Mouse (Mus musculus) layer of hippocampus, adult 8-10 months (tissue): ENCODE results near the gene Jakmip3. TPM values are rescaled to one million over a fixed set of nuclear protein-coding genes. Genes with fewer than 3 reads are reported as not detected.

Source experiments
- DNase-seq, 2 experiments: peaks; one replicate each; pipeline ENCODE4 v3.0.0; 2022; ENCODE audit warnings: low spot score in 2 of 2
- total RNA-seq, 4 experiments: library from RNA; stranded (reverse); gene quantifications; 2 replicates each; pipeline ENCODE4 v1.2.4; 2022

The Jakmip3 gene
- total RNA-seq, 4 experiments from 2014 or later: 51.6 to 59.5 (median 52.6) TPM

DNA sequence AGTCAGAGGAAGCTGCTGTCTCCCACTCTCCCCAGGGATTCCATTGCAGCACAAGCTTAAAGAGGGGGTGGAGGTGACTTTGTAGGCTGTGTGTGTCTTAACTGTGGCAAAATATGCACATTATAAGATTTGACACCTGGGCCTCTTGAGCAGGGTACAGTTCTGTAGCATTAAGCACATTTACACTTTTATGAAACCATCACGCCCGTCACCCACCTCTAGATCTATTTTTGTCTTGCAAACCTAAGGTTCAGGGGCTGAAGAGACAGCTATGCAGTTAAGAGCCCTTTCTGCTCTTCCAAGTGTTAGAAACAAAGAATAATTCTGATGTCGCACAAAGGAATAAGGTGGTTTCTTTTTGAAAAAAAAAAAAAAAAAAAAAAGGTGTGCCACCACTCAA lies 5.1 kb downstream of the Jakmip3 start:
- DNase-seq: no peak

DNA sequence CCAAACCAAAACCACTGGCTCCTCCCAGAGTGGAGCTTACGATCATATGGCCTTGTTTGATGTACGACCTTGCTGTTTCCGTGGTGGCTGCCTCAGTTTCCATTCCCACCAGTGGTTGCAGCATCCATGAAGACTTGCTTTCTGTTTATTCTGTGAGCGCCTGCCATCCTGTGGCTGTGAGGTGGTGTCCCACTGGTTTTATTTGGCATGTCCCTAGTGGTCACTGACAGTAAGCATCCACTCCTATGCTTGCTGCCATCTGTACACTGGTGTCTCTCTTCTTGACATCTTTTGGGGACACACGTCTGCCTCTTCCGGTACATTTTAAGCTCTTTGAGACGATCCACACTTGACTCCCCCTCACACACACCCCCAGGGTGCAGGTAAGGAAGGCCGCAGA lies 7.2 kb downstream of the Jakmip3 start:
- no peak for DNase-seq

DNA sequence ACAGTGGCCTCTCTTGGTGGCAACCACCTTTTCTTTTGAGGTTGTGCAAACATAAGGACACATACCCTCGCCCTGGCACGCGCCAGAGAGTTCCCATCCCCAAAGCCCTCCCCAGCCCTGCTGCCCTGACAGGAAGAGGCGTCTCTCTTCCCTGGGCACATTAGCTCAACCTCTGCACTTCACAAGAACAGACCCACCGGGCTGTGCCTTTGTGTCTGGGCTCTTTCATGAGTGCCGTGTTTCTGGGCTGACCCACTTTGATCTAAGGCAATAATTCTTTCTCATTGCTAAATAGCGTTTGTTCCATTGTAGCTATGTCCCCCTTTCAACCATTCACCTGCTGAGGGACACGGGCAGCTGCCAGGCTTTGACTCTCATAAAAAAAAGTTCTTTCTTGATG lies 7.8 kb downstream of the Jakmip3 start:
- no peak for DNase-seq

DNA sequence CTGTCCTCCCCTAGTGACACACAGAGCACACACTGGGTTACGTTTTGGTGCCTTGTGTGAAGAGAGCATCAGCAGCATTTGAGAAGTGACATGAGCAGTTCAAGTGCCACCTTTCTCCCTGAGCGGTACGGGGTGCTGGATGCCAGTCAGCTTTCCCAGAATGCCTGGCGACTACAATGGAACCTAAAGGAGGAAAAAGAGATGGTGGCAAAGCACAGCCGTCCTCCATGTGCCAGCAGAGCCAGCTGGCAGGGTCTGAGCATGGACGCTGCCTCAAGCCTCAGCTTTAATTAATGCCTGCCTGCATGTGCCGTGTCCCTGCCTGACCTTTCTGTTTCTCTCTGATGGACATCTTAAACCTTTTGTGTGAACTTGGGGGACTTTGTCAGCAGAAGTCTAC lies 15.3 kb downstream of the Jakmip3 start:
- DNase-seq: no peak

DNA sequence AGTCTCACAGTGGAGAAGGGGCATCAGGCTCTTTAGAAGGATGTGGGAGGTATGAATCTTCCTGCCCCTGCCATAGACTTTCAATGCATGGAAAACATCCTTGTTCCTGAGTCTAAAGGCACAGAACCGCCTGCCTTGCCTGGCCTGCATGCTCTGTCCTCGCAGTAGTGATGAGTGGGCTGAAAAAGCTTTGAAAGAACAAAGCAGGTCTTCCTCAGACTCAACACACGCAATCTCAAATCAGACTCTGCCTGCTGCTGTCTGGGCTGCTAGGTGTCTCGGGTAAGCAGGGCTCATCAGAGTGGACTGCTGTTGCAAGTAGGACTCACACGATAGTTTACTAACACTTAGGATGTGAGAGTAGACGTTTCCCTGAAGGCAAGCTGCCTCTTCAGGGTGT lies 16.6 kb downstream of the Jakmip3 start:
- DNase-seq: no peak

DNA sequence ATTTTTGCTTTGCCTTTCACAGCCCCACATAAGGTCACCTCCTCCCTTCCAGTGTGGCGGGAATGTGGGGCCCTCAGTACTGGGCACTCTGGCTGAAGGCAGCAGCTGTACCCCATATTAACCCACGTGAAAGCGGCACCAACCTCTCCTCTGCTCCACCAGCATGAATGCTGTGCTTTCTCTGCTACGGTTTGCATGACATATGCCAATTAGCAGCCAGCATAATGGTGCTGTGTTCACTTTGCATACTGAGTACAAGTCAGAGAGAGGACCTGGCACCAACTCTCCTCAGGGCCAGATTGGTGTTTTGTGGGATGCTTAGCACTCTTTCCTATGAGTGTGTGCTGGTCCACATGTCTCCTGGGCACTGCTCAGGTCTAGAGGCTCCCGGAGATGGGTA lies 19.2 kb downstream of the Jakmip3 start:
- peak; percentile 50 to 64 for DNase-seq

DNA sequence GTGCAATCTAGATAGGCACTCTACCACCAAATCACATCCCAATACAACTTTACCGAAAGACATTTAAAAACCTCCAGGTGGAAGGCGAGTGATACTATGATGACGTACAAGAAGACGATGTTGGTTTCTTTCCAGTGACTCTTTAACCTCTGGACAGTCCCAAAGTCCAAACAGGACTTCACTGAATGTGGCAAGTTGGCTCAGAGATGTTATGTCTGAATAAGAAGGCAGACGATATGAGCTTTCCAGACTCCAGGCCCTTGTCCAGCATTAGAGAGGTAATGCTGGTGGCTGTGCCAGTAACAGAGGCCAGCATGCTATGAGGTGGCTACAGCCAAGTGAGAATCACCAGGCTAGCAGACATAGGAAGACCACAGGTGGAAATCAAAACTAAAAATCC lies 23.2 kb downstream of the Jakmip3 start:
- no peak for DNase-seq

DNA sequence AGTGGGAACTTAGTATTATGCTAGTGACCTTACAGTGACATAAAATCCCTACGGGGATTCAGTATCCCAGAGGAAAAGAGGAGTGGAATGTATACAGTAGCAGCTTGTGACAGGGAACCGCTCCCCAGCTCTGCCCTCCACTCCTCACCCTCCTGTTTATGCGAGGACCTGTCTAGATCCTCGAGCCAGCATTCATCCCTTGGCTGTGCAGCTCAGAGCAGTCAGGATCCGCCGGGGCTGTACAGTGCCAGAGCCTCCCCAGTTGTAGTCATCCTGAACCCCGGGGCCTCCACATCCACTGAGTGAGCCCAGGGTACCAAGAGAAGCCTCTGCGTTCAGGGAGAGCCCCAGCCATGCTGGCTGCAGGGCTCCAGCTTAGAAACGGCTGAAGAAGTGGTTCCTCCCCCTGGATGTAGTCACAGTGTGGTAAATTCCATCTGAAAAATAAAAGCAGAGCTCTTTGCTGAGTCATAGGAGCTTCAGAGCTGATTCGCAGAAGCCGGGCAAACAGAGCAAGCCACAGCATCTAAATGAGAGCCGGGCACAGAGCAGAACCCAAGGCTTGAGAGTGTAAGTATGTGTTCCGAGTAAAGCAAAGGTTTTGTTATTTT lies 27.6 kb downstream of the Jakmip3 start:
- peak; percentile 54 to 65 for DNase-seq

DNA sequence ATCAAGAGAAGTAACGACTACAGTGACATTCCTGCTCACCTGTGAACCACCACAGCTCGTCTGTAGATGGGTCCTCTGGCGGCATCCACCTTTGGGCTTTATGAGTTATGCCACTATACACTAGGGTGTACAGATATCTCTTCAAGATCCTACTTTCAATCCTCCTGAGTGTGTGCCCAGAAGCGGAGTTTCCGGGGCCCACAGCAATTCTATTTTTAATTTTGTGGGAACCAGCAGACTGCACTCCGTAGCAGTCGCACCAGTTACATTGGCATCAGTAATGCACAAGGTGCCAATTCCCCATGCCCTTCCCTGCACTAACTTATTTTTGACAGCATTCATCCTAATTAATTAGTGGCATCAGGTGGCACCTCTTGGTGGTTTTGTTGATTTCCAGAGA lies 37.0 kb downstream of the Jakmip3 start:
- DNase-seq: no peak

DNA sequence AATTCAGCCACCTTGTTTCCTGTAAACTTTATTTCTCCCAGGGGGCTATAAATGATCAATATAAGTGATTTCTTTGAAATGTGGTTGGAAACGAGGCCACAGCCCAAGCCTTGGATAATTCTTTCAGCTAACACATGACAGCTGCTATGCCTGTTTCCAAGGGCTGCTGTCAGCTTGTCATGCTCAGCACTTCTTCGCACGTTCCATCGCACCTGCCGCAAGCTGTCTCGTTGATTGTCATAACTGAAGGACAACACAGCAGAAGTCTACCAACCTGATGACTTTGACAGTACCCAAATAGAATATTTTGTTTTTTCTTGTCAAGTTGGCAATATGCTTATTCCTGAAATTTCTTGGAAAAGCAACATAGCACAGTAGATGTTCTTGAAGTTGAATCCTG lies 44.0 kb downstream of the Jakmip3 start:
- DNase-seq: no peak

DNA sequence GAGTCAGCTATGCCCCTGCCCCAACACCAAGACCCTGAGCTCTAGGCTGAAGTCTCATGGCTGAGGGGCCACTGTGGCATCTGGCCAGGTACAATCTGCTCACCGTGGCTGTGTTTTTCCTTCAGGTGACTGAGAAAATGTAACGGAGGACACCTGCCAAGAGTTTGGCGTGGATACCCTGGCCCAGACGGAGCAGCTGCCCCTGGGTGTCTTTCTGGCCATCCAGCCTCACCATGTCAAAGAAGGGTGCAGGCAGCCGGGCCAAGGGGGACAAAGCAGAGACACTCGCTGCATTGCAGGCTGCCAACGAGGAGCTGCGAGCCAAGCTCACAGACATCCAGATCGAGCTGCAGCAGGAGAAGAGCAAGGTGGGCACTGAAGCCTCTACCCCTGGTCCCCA lies 48.6 kb downstream of the Jakmip3 start:
- no peak for DNase-seq

DNA sequence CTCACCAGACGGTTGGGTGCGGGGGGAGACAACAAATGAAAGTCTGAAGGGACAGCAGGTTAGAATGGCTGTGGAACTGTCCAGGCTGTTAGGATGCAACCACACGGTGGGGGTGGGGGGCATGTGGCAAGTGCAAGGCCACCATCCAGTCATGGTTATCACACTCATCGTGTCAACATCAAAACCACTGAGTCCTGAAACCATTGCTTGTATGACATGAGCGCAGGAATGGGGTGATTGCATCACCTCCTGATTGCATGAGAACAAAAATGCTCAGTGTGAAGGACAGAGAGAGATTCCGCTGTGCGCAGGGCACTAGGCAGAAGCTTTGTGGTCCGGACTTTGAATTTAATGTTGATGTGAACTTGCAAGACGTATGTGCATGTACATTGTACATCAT lies 62.2 kb downstream of the Jakmip3 start:
- DNase-seq: no peak

DNA sequence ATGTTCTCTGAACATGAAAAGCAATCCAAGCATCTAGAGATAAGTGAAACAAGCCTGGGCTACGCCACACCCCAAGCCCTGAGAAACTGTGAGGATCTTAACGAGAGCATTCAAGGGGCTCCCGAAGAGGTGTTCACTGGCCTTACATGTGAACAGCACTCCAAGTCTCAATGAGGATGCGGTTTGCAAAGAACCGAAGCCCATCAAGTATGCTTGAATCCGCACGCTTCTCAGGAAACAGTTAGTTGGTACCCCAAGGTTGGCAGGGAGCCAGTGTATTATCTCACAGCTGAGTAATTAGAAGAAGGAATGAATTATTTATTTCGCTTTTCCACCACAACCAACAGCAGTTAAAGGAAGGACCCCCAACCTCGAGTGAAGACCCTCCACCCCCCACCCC lies 62.7 kb downstream of the Jakmip3 start:
- no peak for DNase-seq

DNA sequence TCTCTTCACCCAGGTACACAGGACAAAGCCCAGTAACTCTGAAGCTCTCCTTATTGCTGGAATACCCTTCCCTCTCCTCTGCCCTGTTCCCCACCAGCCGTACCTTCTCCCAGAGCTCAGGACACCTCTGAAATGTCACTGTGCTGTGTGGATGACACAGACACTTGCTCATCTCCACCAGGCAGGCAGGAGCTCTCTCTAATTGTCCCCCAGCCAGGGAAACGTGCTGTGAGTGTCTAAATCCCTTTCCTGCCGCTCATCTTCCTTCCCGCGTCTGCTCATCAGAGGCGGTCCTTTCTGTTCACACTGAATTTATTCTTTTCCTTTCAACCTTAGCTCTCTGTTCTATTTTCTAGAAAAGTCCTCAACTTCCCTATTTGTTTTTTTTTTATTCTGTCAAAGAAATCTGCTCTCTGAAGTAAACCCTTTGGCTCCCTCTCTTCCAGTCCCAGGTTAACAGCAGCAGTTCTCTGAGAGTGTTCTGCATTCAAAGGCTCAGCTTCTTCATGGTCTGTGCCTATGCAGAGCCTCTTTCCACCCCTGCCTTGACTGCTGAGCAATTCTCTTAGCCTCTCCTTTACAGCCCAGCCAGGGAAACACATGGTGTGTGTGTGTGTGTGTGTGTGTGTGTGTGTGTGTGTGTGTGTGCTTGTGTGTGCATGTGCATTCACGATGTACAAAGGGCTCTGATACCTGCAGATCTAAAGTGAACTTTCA lies 69.4 kb downstream of the Jakmip3 start:
- no peak for DNase-seq

DNA sequence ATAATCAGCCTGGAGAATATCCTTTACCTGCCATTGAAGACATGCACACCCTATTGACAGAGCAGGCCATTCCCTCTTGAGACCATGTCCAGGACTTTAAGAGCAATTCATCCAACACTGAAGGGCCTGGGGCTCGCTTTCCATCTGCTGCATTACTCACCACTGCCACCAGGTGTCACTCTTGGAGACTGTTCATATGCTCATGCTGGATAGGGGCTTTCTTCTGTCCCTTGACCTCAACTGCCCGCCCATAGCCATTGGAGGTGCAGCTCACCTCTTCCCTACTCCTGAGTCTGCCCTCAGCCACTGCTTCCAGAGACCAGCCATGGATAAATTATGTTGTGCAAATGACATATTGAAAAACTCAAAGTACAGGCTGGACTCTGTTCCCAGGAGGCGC lies 70.5 kb downstream of the Jakmip3 start:
- DNase-seq: peak in 1 of 2 experiments; percentile 65

DNA sequence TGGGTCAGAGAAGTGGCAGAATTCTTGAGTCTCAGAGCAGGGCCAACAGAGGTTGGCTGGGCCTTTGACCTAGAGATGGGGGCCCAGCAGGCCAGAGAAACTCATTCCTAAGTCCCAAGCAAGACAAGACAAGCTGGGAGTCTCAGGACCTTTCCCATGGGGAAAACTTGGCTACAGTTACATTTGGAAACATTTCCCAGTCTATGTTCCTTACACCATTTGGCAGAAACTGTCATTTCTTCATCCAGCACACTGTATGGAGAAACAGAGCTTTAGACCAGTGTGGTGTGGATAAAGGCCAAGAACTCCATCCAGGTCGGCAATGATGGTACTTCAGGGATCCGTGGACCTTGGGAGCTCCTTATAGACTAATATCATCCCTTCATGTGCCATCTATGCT lies 71.1 kb downstream of the Jakmip3 start:
- DNase-seq: no peak

DNA sequence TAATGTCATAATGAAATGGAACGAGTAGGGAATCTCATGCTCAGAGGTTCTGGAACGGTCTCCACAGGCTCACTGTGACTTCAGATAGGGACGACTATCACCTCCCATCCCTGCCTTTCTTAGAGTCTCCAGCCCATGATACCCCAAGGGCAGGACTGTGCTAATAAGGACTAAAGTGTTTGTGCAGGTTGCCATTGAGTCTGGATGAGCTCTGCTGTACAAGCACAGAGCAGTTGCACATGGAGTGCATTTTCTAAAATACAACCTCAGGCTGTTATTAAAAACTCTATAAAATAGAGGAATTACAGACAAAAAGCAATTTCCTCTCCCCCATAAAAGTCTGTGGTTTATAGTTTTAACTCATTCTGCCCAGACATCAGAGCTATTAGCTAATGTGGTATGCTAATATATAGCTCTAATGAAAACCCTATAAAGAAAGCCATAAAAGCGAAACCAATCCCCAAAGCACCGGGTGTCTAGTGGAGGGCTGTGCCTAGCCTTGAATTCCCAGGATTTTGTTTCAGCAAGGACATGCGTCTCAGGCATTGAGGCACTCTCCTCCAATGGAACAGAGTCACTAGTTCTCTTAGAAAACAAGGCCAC lies 72.3 kb downstream of the Jakmip3 start:
- DNase-seq: no peak

DNA sequence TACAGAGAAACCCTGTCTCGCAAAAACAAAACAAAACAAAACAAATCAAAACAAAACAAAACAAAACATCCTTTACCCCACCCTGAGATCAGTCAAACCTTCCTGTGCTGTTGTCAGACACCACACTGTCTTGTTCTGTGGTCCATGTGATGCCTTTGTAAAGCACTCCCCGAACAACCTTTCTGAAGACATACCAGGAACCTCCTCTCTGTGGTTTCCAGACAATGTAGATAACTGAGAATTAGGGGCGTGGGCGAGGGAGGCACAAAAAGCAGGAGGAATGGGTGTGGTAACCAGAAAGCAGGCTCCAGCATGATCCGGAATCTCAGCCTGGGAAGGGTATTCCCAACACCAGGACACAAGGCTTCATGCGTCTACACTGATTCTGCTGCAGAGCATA lies 74.6 kb downstream of the Jakmip3 start:
- no peak for DNase-seq

DNA sequence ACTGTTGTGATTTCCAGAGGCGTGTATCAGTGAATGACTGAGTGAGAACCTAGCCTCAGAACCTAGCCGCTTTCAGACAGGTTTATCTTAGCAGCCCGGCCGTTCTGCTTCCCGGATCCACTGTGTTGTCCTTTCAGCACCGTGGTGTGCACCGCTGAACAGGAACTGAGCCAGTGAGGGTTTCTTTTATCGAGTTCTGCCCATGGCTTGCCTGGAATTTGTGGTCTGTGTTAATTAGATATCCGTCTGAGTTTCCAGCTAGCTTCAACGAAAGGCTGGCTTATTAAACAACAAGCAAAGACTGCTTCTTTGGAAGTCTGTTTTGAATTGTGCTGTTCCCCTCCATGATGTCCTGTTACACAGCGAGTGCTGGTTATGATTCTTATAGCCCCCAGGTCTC lies 75.8 kb downstream of the Jakmip3 start:
- DNase-seq: no peak

DNA sequence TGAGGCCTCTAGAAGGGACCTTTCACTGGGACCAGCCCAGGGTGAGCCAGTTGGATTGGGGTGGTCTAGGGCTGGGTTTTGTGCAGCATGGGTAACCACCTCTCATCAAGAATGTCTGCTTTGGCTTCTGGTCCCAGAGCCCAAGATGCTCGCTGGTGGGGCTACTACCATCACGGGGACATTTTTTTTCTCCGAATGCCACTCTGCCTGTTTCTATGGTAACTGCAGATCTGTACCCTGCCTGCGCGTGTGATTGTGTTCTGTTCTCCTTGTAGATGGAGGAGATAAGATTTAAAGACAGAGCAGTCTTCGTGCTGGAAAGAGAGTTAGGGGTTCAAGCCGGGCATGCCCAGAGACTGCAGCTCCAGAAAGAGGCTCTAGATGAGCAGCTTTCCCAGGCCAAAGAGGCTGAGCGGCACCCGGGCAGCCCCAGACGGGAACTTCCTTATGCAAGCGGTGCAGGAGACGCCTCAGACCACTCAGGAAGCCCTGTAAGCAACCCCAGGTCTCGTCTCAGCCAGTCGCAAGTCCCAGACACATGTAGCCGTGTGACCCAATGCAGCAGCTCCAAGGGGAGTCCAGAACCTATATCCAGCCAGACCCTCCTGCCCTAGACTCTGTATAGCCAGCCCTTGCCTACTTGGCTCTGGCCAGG lies 76.8 kb downstream of the Jakmip3 start:
- DNase-seq: no peak

DNA sequence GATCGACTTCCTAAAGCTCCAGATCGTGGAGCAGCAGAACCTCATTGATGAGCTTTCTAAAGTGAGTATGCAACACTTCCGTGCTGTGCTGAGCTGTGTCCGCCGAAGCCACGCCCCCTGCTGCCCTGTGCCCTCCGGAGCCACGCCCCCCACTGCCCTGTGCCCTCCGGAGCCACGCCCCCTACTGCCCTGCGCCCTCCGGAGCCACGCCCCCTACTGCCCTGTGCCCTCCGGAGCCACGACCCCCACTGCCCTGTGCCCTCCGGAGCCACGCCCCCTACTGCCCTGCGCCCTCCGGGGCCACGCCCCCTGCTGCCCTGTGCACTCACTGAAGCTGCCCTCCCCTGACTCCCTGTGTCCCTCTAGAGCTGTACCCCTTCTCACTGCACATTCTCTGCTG lies 80.4 kb downstream of the Jakmip3 start:
- no peak for DNase-seq

DNA sequence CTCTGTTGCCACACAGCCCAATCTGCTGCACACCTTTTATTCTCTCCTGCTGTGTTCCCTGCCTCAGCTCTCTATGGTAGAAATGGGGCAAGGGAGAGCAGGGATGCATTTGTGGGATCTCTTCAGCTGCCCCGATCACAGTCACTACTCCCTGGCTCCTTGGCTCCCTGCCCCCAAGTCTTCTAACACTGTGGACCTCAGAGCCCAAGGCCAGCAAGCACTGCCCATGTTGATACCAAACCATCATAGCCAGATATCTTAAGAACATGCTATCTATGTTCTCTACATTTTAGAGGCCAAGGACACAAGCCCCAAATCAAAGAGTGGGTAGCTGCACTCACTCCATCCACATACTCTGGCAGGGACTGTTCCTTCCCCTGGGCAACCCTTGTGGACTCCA lies 80.8 kb downstream of the Jakmip3 start:
- no peak for DNase-seq

DNA sequence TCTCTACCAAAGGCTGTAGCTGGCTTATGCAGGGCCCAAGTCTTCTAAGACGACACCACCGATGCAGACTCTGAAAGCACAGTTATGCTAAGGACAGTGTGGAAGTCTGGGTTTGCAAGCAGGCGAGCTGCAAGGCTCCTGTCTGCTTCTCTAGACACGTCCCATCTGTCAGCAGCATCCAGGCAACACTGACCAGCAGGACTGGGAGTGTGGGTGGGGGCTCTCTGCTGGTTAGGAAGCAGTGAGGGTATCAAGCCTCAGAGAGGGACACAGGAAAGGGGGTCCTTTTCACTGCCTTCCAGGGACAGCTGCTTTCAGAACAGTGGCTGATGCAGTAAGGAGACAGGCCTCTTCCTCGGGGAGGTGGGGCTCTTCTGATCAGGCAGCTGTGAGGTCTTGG lies 86.6 kb downstream of the Jakmip3 start:
- no peak for DNase-seq
